Mouse (Mus musculus) left cerebral cortex, postnatal 25 days (tissue): ENCODE results near the gene Syne3. TPM values are rescaled to one million over a fixed set of nuclear protein-coding genes. Genes with fewer than 3 reads are reported as not detected.

Experiments used
- DNase-seq, 2 experiments: peaks; one replicate each; pipeline ENCODE4 v3.0.0; 2022; ENCODE audit warnings: low spot score in 2 of 2, mixed read lengths in 1 of 2
- intact Hi-C: fragments of 180-260 bp; cut with DNase I; formaldehyde crosslinking; loops from one replicate; pipeline ENCODE4 v1.15.1; 2025
- total RNA-seq, 2 experiments: library from RNA; stranded (reverse); gene quantifications; 2 replicates each; pipeline ENCODE4 v1.2.3; 2021

The Syne3 gene
- total RNA-seq, 2 experiments from 2014 or later = 0.98 to 1.3 TPM

DNA sequence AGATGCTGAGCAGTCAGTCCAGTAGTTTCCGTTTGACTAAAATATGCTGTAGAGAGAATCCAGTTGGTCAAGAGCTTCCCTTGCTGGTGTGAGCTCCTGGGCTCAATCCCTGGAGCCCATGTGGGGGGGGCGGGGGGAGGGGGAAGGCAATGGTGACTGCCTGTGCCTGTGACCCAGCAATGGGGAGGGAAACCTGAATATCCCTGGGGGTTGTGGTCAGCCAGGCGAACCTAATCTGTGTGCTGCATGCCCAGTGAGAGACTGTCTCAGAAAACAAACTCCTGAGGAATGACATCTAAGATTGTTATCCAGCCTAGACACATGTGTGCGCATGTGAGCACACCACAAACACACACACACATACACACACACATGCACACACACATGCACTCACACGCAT lies 100.6 kb downstream of the Syne3 start:
- intact Hi-C loops = no loop called here
- no peak for DNase-seq

DNA sequence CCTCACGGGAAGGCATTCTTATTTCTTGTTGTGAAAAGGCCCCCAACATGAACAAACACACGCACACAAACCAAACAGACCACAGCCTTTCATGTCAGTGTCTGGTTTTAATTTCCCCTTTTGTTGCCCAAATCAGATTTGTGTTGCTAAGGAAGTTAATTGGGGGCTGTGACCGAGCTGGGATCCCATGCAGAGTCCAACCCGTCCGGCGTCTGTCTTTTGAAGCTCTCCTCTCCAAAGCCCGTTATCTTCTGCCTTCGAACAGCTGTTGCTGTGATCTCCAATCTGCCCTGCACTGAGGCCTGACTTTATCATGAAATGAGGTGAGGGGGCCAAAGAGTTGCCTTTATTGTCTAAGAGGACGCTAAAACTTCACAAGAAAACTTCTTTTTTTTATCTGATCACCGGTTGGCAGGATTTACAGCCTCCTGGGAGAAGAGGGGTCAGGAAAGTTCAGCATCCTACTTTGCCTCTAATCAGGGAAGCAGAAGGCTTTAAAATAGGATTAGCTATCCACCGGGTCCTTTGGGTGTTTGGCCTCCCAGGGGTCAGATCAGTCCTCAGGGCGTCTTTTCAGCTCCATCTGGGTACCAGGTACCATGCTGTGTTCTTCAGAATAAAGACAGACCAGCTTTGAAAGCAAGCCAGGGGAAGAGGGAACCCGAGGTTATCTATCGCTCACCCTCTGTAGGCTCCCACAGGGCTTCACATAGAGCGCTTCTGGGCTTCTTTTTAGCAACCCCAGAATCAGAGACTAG lies 101.4 kb downstream of the Syne3 start:
- intact Hi-C loops = no loop called here
- no peak for DNase-seq

DNA sequence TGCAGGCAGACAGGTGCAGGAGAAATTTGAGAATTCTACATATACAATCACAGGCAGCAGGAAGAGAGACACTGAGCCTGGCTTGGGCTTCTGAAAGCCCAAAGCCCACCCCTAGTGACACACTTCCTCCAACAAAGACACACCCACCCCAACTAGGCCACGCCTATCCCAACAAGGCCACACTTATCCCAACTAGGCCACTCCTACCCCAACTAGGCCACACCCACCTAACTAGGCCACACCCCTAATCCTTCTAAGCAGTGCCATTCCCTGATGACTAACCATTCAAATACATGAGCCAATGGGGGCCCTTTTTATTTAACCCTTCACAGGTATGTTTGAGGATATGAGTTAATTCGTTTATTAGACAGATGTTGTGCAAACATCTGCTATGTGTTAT lies 102.5 kb downstream of the Syne3 start:
- no peak for DNase-seq
- intact Hi-C loops = no loop called here

DNA sequence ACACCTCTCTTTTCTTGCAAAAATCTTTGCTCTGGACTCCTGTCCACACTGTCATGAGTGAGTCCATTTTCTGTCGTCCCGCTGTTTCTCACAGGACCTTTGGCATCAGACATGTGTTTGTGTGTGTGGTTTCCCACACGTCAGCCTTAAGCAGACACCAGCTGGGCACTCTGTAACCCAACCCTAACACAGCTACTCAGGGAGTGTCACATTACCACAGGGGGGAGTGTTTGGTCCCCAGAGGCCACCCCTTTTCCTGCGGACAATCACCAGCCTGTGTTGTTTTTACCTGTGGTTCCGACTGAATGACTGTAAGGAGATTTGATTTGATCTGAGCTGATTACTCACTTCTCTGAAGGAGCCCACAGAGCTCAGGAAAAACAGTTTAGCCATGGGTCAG lies 105.5 kb downstream of the Syne3 start:
- DNase-seq = no peak
- intact Hi-C loops = no loop called here

DNA sequence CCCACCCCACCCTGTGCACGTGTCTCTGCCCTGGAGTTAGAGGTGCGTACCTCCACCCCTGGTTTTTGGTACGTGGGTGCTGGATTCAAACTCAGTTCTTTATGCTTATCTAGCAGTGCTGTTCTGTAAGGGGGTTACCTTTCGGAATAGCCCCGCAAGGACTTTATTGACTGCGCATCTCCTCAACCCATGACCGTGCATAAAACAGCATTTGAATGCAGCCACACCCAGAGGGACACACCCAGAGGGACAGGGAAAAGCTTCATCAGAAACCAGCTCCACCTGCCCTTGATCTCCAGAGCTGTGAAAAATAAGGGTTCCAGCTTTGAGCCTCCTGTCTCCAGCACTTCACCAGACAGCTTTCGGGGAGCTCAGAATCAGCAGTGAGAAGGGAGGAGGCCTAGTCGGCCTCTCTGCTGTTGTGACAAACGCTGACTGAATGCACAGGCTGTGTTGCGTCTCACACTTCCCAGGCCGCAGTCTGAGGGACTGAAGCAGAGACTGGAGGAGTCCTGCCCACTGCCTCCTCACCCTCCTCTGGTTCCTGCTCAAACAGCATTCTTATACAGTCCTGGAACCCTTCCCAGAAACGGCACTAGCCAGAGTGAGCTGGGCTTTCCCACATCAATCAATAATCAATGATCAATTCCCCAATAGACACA lies 107.1 kb downstream of the Syne3 start:
- intact Hi-C loops = no loop called here
- DNase-seq = no peak

DNA sequence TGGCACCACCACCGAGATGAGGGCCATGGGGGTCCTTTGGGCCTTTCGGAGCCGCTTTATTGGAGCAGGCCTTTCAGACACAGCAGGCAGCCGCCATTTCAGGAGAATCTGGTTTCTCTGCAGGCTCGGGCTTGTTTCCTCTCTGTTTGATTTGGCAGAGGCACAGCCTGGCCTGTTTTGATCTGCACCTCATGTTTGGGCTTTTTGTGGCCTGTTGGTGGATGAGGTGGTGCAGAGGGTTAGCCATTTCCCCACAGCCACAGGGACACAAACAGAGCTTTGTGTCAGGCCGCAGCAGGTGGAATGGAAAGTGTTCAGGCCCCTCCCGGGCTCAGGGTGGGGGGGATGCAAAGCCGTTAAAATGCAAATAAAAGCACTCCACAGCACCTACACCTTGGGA lies 108.3 kb downstream of the Syne3 start:
- intact Hi-C loops = no loop called here
- no peak for DNase-seq

DNA sequence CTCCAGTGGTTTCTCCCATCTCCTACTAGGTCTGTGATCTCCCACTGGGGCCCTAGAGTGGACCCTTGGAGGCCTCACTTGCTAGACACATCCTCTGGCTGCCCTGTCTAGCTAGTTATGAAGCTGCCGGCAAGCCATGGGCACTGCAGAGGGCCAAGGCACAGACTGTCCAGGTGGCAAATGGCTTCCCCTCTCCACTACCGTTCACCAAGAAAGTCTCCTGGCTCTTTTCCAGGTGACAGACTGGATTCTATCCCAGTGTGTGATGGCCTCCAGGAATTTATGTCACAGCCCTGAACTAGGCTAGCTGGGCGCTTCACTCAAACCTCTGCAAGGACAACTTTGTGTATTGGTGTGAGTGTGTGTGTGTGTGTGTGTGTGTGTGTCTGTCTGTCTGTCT lies 109.8 kb downstream of the Syne3 start:
- intact Hi-C loops = no loop called here
- DNase-seq = no peak

DNA sequence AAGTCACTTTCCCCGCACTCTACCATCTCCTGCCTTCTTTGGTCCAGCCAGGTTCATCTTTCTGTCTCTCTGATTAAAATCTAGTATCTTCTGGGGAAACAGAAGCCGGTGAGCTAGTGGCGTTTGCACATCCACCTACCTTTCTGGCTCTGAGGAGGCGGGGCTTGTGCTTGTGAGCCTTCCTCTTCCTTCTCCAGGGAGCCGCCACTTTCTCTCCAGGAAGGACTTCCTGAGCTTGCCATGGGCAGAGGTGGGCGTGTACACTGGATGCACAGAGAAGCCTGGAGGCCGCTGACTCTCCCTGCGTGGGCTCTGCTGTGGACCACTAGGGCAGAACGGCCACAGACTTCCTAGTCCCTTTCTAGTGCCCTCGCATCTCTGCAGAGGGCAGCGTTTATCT lies 110.4 kb downstream of the Syne3 start:
- intact Hi-C loops = no loop called here
- DNase-seq = no peak

DNA sequence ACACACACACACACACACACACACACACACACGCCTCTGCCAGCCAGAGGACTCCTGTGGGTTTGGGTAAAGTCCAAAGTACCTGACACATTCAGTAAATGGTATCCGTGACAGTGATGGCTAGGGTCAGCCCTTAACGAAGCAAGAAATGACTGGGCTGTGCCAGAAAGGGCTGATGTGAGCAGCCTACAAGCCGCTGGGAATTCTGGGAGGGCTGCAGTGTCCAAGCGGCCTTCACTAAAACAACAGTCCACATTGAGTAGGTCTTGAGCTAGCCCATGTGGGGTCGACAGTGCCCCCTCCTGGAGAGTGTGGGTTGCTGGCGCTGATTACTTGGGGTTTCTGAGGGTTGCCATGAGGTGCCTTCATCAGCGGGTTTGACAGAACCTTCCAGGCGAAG lies 110.9 kb downstream of the Syne3 start:
- DNase-seq = peak in 1 of 2 experiments; percentile 9
- intact Hi-C loops = no loop called here

DNA sequence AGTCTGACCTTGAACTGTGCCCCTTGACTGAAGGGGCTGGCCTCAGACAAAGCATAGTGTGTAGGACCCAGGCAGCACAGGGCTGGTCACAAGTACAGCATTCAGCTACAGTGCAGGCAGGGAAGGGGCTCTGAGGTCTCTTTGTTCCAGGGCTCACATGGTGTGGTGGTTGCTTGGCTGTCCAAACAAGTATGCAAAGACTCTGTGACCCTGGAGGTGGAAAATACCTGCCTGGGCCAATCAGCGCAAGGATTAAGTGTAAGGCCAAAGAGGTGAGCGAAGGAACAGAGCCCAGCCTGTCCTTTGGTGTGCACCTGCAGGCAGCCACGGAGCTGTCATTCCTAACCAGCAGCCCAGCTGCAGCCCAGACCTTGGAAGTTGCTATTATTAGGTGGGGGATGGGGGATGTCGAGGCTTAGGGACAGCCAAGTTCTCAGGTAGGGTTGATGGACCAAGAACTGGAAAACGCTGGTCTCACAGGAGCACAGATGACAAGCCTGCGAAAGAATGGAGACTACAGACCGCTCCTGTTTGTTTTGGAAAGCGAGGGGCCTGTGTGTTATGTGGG lies 112.5 kb downstream of the Syne3 start:
- no peak for DNase-seq
- intact Hi-C loops = no loop called here

DNA sequence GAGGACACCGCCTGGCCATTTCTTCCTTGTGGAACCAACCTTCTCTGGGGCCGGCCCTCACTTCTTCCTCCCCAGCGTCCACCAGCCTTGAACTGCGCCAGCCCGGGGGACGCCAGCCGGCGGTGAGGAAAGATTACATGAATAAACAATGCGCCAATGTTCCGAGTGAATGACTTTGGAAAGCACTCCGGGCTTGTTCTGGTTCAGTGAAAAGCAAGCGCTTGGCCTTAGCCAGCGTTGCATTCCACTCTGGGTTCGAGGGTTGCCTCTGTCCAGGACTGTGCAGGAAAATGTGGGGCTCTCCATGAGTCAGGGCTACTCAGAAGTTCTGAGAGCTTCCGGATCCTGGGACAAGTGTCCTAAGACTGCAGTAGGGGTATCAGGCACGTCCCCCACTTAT lies 113.0 kb downstream of the Syne3 start:
- intact Hi-C loops = no loop called here
- peak in 1 of 2 experiments; percentile 49 for DNase-seq

DNA sequence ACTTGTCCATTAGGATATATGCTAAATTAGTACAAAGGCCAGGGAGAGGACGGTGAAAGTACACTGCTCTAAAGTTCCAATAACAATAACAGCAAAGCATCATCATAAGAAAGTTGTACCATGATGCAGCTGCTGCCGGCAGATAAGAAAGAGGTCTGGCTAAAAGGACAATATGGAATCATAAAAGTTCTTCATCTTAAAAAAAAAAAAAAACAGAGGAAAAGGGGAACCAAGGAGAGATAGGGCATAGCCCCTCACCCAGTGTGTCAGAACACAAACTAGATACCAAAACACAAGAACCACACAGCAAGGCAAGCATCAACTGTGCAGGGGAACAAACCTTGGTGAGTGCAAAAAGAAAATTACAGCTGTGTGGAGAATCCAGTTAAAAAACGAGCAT lies 117.4 kb downstream of the Syne3 start:
- DNase-seq = no peak
- intact Hi-C loops = no loop called here

DNA sequence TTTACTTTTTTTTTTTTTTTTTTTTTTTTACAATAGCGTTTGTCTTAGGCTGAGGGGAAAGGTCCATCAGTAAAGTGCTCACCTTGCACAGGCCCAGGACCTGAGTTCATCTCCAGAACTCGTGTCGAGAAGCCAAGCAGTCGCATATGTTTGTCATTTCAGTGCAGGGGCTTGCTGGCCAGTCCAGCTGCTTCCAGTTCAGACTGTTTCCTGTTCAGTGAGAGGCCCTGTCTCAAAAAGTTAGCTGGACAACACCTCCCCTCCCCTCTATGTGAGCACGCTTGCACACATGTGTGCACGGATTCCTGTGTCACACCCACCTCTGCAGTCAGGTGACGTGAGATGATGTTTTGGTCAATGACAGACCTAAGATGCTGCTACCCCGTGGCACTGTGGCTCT lies 119.5 kb downstream of the Syne3 start:
- no peak for DNase-seq
- intact Hi-C loops = no loop called here

DNA sequence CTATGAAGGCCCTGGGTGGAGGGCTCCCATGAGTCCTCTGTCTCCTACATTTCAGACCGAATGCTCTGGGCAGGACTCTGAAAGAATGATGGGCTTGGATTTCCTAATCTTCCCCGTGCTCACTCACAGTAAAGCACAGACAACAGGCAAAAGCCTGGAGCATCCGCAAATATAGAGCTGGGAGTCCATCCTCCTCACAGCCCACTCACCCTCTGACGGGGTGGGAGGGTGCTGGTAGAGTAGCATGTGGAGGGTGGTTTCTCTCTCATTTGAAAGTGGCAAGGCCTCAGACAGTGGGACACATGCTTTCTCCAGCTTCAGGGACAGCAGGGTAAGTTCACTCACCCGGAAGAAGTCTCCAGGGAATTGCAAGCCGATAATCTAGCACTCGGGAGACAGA lies 123.5 kb downstream of the Syne3 start:
- intact Hi-C loops = no loop called here
- peak in 1 of 2 experiments; percentile 71 for DNase-seq

DNA sequence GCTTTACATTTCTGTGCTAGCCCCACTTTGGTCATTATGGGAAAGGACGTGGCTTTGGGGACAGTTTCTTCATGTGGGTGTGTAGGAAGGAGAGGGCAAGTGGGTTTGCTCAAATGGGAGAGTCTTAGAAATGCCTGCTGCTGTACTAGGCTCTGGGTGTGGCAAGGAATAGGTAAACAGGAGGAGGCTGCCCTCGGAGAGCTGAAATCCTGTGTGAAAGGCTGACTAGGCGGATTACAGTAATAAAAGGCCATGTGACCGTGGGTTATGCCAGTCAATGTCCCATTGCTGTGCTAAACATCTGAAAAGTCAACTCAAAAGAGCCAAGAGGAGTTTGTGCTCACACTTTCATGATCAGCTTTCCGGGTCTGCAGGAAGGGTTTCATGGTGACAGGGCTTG lies 127.1 kb downstream of the Syne3 start:
- intact Hi-C loops = no loop called here

DNA sequence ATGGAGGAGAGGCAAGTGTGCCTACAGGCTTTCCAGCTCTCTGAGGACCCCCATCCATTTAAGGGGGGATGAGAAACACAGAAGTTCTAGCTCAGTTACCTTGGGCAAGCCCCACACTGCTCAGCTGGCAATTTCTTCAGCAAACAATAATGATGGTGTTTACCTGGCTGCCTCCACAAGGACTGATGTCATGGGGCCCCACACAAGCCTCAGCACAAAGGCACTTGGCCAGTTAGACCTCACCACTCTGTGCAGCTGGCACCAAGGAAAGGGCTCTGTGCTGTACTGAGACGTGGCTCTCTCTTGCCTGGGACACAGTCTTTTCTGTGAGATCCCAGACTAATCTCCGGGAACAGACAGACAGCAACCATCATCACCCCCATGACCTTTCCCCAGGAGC lies 127.5 kb downstream of the Syne3 start:
- DNase-seq = no peak
- intact Hi-C loops = no loop called here

More for the DNA sequence above, 127.1 kb downstream of the Syne3 start:
- DNase-seq = no peak

DNA sequence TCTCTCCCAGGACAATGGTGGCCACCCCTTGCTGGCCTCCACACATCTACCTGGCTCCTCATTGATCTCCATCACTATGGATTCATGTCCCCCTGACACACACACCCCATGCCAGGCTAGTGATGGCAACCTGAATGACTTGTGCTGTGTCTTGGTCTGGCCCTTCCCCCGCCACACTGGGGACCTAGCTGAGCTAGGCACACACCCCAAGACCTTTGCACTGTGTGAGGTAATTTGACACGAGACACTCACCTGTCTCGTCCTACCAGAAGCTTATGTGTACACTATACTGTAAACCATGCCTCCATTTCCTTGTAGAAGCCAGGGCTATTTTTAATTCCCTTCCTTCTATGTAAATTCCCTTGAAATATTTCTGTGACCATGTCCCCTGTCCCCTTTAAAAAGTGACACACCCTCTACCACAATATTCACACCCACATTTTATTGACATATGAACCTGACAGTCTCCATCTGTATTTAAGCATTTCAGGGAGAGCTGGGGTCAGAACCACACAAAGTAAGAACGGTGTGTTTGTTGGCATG lies 128.0 kb downstream of the Syne3 start:
- intact Hi-C loops = no loop called here
- DNase-seq = no peak

DNA sequence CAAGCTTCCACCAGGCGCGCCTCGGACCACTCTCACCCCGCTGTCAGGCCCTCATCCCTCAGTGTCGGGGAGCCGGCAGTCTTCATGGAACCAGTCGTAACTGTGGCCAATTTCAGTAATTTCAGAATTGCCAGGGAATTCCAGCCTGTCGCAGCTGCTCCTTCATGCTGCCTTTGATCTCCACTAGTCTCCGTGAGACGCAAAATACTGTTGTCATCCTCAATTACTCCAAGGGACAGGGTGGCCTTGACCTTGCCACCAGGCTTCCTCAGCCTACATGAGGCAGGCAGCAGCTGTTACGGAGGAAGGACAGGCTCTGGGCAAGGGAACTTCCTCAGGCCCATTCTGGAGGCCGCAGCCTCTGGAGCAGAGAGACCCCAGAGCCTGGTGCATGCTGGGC lies 129.2 kb downstream of the Syne3 start:
- no peak for DNase-seq
- intact Hi-C loops = no loop called here
